ENCODE assay signal across 20 mouse cellular contexts in the genomic region with DNA sequence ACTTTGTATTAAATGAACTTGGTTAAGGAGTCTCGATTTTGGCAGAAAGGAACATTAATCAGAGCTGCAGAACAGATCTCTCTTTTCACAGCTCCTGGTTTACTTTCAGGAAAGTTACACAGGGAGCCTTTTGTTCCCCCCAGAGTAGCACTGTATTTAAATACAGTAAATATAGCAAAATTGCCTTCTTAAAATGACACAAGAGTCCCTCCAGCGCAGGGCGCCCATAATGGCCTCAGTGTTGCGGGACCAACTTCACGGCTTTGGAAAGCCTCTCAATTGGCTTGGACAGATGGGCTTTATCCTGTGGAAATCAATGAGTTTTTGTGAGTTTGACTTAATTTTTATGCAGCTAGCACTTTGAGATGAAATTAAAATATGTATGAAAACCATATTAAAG.
DNase-seq lines count a peak whose midpoint lies in the region; ATAC-seq and TF ChIP-seq lines count a peak whose summit lies in the region.
"Had no signal": no experiment of that assay in that cellular context is flagged by ENCODE, and none has a peak within 500 bp of the region (broad histone marks: within the 10 kb centered on the region; RNA-seq: fewer than 3 reads in every experiment).

No protein-coding gene starts in this region.

- H3K4me2 ChIP-seq in forebrain, embryonic 14.5 days (ENCODE audit: low read length) = no peak overlapping the region
- H3K4me2 ChIP-seq in forebrain, embryonic 15.5 days (replicated peaks) = no peak overlapping the region
- H3K4me2 ChIP-seq in midbrain, postnatal 0 days (ENCODE audit: low read depth, low read length, poor library complexity, severe bottlenecking) = no peak overlapping the region
- H3K4me2 ChIP-seq in limb, embryonic 14.5 days (replicated peaks; ENCODE audit: low read depth, low read length, severe bottlenecking) = no peak overlapping the region
- H3K4me2 ChIP-seq: heart, embryonic 12.5 days; hindbrain, embryonic 15.5 days had no signal

- H3K9ac ChIP-seq in forebrain, embryonic 14.5 days (ENCODE audit: low read length) = no peak overlapping the region
- H3K9ac ChIP-seq in forebrain, embryonic 15.5 days (replicated peaks) = no peak overlapping the region
- no peak overlapping the region for H3K9ac ChIP-seq in midbrain, postnatal 0 days (replicated peaks; ENCODE audit: low read length, poor library complexity, severe bottlenecking)
- H3K9ac ChIP-seq in limb, embryonic 14.5 days (ENCODE audit: low read depth, low read length, severe bottlenecking) = no peak overlapping the region
- H3K9ac ChIP-seq: forebrain, postnatal 0 days; heart, embryonic 12.5 days; hindbrain, embryonic 15.5 days had no signal

- no peak for ATAC-seq in forebrain, embryonic 14.5 days
- no peak for ATAC-seq in forebrain, embryonic 15.5 days (replicated peaks)
- ATAC-seq in midbrain, postnatal 0 days (ENCODE audit: low FRiP score) = no peak
- ATAC-seq in limb, embryonic 14.5 days (ENCODE audit: low FRiP score, low read depth) = no peak
- ATAC-seq: forebrain, postnatal 0 days had no signal

- WGBS in forebrain, embryonic 14.5 days = 32% methylated on average over 5 of the region's 5 CpGs
- 30% methylated on average over 5 of the region's 5 CpGs for WGBS in forebrain, embryonic 15.5 days
- 64% methylated on average over 5 of the region's 5 CpGs for WGBS in midbrain, postnatal 0 days
- WGBS in midbrain, embryonic 10.5 days = 82% methylated on average over 5 of the region's 5 CpGs
- WGBS in limb, embryonic 14.5 days = 52% methylated on average over 5 of the region's 5 CpGs

- TF ChIP-seq CTCF in midbrain, postnatal 0 days (IDR thresholded peaks at IDR 0.05) = no peak
- TF ChIP-seq CTCF in brain, embryonic 14.5 days (IDR thresholded peaks at IDR 0.05; ENCODE audit: borderline replicate concordance, extremely low read depth, insufficient read depth, insufficient read length) = no peak

- H3K9me3 ChIP-seq in forebrain, embryonic 14.5 days (replicated peaks; ENCODE audit: control insufficient read depth, low read length) = no peaks in the 10 kb centered on the region
- no peaks in the 10 kb centered on the region for H3K9me3 ChIP-seq in forebrain, embryonic 15.5 days
- no peaks in the 10 kb centered on the region for H3K9me3 ChIP-seq in midbrain, postnatal 0 days (ENCODE audit: low read length)
- no peaks in the 10 kb centered on the region for H3K9me3 ChIP-seq in midbrain, embryonic 10.5 days (replicated peaks)
- H3K9me3 ChIP-seq in limb, embryonic 14.5 days (ENCODE audit: control insufficient read depth, low read length) = no peaks in the 10 kb centered on the region
- H3K9me3 ChIP-seq: hindbrain, embryonic 10.5 days; hindbrain, embryonic 15.5 days had no signal

- H3K36me3 ChIP-seq in forebrain, embryonic 14.5 days (ENCODE audit: control insufficient read depth, insufficient read depth, low read length) = no peaks in the 10 kb centered on the region
- no peaks in the 10 kb centered on the region for H3K36me3 ChIP-seq in forebrain, embryonic 15.5 days
- H3K36me3 ChIP-seq in midbrain, postnatal 0 days (ENCODE audit: insufficient read depth, low read length) = no peaks in the 10 kb centered on the region
- H3K36me3 ChIP-seq in midbrain, embryonic 10.5 days = no peaks in the 10 kb centered on the region
- no peaks in the 10 kb centered on the region for H3K36me3 ChIP-seq in limb, embryonic 14.5 days (ENCODE audit: control insufficient read depth, insufficient read depth, low read length)
- H3K36me3 ChIP-seq: heart, embryonic 12.5 days; hindbrain, embryonic 10.5 days; hindbrain, embryonic 15.5 days had no signal

- DNase-seq in forebrain, embryonic 14.5 days (ENCODE audit: low spot score) = peak; percentile 37
- DNase-seq in midbrain, postnatal 0 days (ENCODE audit: low spot score) = peak; percentile 3
- DNase-seq in midbrain, embryonic 10.5 days (ENCODE audit: low spot score) = no peak
- DNase-seq in brain, embryonic 14.5 days (ENCODE audit: low read depth) = peak; percentile 49
- DNase-seq in limb, embryonic 14.5 days (ENCODE audit: low spot score) = peak; percentile 29
- no peak for DNase-seq in Muller cell, postnatal 12 days (ENCODE audit: inconsistent ontology term)
- DNase-seq in natural killer cell, adult 2 months (ENCODE audit: low spot score in 2 of 2) = no peak
- DNase-seq: adrenal gland, adult 2 months; adrenal gland, postnatal 25 days; cerebellum, adult 11 months; cerebellum, adult 9-10 months; cerebellum, postnatal 25 days; forebrain, postnatal 0 days; gastrocnemius, adult 2 months; gastrocnemius, postnatal 25 days had no signal

- no peaks in the 10 kb centered on the region for H3K27me3 ChIP-seq in forebrain, embryonic 14.5 days (replicated peaks; ENCODE audit: control insufficient read depth, insufficient read depth, low read length)
- H3K27me3 ChIP-seq in forebrain, embryonic 15.5 days = no peaks in the 10 kb centered on the region
- H3K27me3 ChIP-seq in midbrain, postnatal 0 days (ENCODE audit: insufficient read depth, low read length) = no peaks in the 10 kb centered on the region
- no peaks in the 10 kb centered on the region for H3K27me3 ChIP-seq in midbrain, embryonic 10.5 days (ENCODE audit: low read depth, poor library complexity, severe bottlenecking)
- peaks cover 52% of the 10 kb centered on the region for H3K27me3 ChIP-seq in limb, embryonic 14.5 days (ENCODE audit: control insufficient read depth, insufficient read depth, low read length)
- H3K27me3 ChIP-seq: CH12.LX; heart, embryonic 12.5 days; hindbrain, embryonic 15.5 days had no signal

- H3K4me3 ChIP-seq in forebrain, embryonic 14.5 days (ENCODE audit: low read depth, low read length) = no peak overlapping the region
- H3K4me3 ChIP-seq in forebrain, embryonic 15.5 days = no peak overlapping the region
- H3K4me3 ChIP-seq in midbrain, postnatal 0 days (ENCODE audit: low read depth, low read length) = no peak overlapping the region
- no peak overlapping the region for H3K4me3 ChIP-seq in midbrain, embryonic 10.5 days
- no peak overlapping the region for H3K4me3 ChIP-seq in limb, embryonic 14.5 days (replicated peaks; ENCODE audit: low read length)
- H3K4me3 ChIP-seq: gastrocnemius, adult 2 months; heart, embryonic 12.5 days; hindbrain, embryonic 10.5 days; hindbrain, embryonic 15.5 days had no signal

- 0 out of 2 replicates have a peak, but pooled peaks cover 4% of the 10 kb centered on the region for H3K4me1 ChIP-seq in forebrain, embryonic 14.5 days (ENCODE audit: control insufficient read depth, insufficient read depth, low read length)
- peaks cover 6% of the 10 kb centered on the region; the same call in 1 of the 2 replicates for H3K4me1 ChIP-seq in forebrain, embryonic 15.5 days
- no peaks in the 10 kb centered on the region for H3K4me1 ChIP-seq in midbrain, postnatal 0 days (ENCODE audit: insufficient read depth, low read length)
- H3K4me1 ChIP-seq in midbrain, embryonic 10.5 days = peaks cover 7% of the 10 kb centered on the region; the same call in 1 of the 2 replicates
- H3K4me1 ChIP-seq in limb, embryonic 14.5 days (ENCODE audit: control insufficient read depth, insufficient read depth, low read length) = no peaks in the 10 kb centered on the region
- H3K4me1 ChIP-seq: heart, embryonic 12.5 days; hindbrain, embryonic 10.5 days; hindbrain, embryonic 15.5 days had no signal

- no peak overlapping the region for H3K27ac ChIP-seq in forebrain, embryonic 14.5 days (ENCODE audit: low read depth, low read length)
- H3K27ac ChIP-seq in forebrain, embryonic 15.5 days (replicated peaks) = no peak overlapping the region
- no peak overlapping the region for H3K27ac ChIP-seq in midbrain, postnatal 0 days (ENCODE audit: low read depth, low read length)
- no peak overlapping the region for H3K27ac ChIP-seq in midbrain, embryonic 10.5 days (replicated peaks)
- H3K27ac ChIP-seq in limb, embryonic 14.5 days (replicated peaks; ENCODE audit: low read depth, low read length) = no peak overlapping the region
- H3K27ac ChIP-seq: gastrocnemius, adult 2 months; hindbrain, embryonic 10.5 days; hindbrain, embryonic 15.5 days had no signal

- TF ChIP-seq POLR2A in brain, embryonic 14.5 days (IDR thresholded peaks at IDR 0.05; ENCODE audit: borderline replicate concordance, extremely low read depth, insufficient read depth, insufficient read length, poor library complexity, severe bottlenecking) = no peak
- TF ChIP-seq POLR2A in limb, embryonic 14.5 days (IDR thresholded peaks at IDR 0.05; ENCODE audit: borderline replicate concordance, extremely low read depth, insufficient read depth, insufficient read length) = no peak

Comparison
In these comparisons a context has a peak if more than half of its experiments do, and no peak if none do; other contexts are left out.
1. DNase-seq: peak in forebrain, embryonic 14.5 days (single experiment), midbrain, postnatal 0 days (single experiment), brain, embryonic 14.5 days (single experiment) and limb, embryonic 14.5 days (single experiment); none in midbrain, embryonic 10.5 days (single experiment), Muller cell, postnatal 12 days (single experiment) and natural killer cell, adult 2 months (0 of 2).